Mouse (Mus musculus) liver, adult 2 months (tissue): ENCODE data around the gene Dclk1.

ENCODE experiments used
- CTCF ChIP-seq: fragments of 200-500 bp; IDR thresholded peaks from 2 replicates; pipeline ENCODE4 v1.5.1; 2011; ENCODE audit warnings: low read depth, low read length, control low read depth
- POLR2A ChIP-seq: fragments of 200-500 bp; IDR thresholded peaks from 2 replicates; pipeline ENCODE4 v1.6.1; 2011; ENCODE audit warnings: low read length, control low read depth; ENCODE audit not compliant: insufficient read depth; ENCODE audit errors: extremely low read depth

DNA sequence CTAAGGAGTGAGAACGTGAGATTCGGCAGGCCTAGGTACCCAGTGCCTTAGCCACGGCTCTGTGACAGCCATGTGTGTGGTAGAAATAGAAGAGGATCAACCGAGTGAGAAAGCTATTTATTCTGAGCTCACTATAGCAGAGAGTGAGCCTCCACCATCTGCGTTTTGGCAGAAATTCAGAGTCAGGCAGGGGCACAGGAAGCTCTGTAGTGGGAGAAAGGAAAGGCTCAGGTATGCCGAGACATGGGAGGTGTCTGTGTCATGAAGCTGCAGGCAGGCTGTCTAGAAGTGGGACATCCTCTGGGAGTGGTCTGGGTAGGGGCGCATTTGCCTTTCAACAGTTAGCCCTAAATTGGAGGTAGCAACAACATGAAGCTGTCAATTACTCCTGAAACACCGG lies 198.2 kb downstream of the Dclk1 start:
- no peak for TF ChIP-seq CTCF
- no peak for TF ChIP-seq POLR2A
